Mouse (Mus musculus): Measurements from ENCODE around the gene Lrrc61. TPM values are rescaled to one million over a fixed set of nuclear protein-coding genes. Genes with fewer than 3 reads are reported as not detected.

Gene Lrrc61
- total RNA-seq, 1 experiment from 2014 or later, result 19.8 TPM

- no peak for ATAC-seq (ENCODE audit: extremely low read depth, insufficient number of reproducible peaks, low FRiP score, poor library complexity, severe bottlenecking)
Measured at GRCm38 (mm10) chr6:48545251-48545650, 9.3 kb upstream of the Lrrc61 start.

GRCm38 (mm10) chr6:48546271-48546670 lies 8.3 kb upstream of the Lrrc61 start:
- 0 out of 2 replicates have a peak, but pooled peaks have one; percentile 21 for ATAC-seq (ENCODE audit: extremely low read depth, insufficient number of reproducible peaks, low FRiP score, poor library complexity, severe bottlenecking)

GRCm38 (mm10) chr6:48546858-48547257 lies 7.7 kb upstream of the Lrrc61 start:
- no peak for ATAC-seq (ENCODE audit: extremely low read depth, insufficient number of reproducible peaks, low FRiP score, poor library complexity, severe bottlenecking)

DNA sequence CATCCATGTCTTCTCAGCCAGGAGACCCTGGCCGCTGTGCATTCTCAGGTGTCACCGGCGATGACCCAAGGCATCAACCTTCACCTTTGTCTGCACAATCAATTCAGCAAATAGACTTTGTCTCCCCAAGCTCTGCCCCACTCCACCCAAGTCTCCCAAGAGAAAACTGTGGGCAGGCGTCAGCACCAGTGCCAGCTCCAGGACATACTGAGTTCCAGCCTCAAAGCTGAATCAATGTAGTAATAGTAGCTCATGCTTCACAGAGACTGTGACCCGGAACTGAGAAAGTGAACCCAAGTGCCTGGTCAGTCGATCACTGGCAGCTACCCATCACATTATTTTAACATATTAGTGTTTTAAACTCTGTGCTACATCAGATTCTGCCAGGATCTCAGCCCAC lies 6.3 kb upstream of the Lrrc61 start:
- ATAC-seq (ENCODE audit: extremely low read depth, insufficient number of reproducible peaks, low FRiP score, poor library complexity, severe bottlenecking), result no peak

DNA sequence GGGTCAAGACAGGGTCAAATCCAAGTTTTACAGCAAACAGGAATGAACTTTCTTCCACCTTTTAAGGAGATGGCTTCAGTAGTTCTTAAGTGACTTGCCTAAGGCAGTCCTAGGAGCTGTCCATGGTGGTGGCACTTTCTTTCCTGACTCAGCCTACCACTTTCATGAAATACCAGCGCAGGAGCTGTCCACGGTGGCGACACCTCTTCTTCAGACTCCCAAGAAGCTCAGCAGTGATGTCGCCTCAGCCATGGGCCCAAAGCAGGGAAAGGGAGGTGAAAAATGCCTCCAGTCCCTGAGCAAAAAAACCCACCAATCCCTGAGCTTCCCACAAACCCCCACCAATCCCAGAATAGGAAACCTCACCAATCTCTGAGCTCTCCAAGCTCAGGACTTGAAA lies 1.7 kb upstream of the Lrrc61 start:
- no peak for ATAC-seq (ENCODE audit: extremely low read depth, insufficient number of reproducible peaks, low FRiP score, poor library complexity, severe bottlenecking)

DNA sequence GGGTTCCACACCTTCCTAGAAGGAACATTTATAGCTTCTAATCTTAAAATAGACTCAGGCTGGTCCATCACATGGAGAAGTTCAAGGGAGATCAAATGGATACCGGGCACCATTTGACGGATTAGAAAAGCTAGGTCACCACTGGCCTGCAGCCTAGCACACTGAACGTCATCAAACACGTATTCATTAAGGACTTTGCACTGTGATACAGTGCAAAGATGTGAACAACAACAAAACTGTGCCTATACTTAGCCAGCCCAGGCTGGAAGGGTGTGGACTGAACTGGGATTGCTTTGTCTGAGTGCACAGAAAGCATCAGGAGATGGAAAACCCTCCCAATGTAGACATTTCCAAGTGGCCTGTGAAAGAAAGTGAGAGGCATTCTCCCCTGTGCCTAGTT lies 777 bp upstream of the Lrrc61 start:
- no peak for ATAC-seq (ENCODE audit: extremely low read depth, insufficient number of reproducible peaks, low FRiP score, poor library complexity, severe bottlenecking)

DNA sequence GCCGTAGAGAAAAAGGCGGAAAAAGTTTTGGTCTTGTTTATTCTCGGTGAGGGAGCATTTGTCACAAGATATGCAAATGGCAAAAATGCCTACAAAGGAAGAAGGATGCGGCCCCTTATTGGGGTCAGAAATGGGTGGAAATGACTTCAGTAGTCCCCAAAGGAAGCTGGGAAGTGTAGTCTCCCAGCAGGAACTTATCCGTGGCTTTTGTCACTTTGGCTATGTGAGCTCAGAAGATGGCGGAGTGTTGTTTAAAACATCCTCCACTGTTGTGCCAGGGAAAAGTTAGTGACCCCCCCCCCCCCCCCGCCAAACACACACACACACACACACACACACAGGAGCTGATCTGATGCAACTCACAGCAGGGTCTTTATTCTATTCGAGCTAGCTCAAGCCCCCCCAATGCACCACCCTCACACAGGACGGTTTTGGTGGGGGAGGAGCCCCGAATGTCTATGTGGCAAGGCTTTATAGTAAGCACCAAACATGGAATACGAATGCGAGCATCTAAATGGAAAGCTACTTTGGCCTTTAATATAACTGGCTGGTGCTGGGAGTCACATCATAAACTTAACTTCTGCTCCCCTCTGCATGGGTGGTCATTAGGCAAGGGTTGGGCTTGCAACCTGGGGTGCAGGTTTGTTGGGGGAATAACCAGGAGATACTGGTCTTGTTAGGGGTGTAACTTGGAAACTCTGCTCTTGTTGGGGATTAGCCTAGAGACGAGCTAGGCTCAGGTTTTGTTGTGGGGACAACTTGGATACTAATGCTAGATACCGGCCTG lies 701 bp downstream of the Lrrc61 start:
- no peak for ATAC-seq (ENCODE audit: extremely low read depth, insufficient number of reproducible peaks, low FRiP score, poor library complexity, severe bottlenecking)

GRCm38 (mm10) chr6:48555956-48556355 lies 1.4 kb downstream of the Lrrc61 start:
- ATAC-seq (ENCODE audit: extremely low read depth, insufficient number of reproducible peaks, low FRiP score, poor library complexity, severe bottlenecking), result no peak

DNA sequence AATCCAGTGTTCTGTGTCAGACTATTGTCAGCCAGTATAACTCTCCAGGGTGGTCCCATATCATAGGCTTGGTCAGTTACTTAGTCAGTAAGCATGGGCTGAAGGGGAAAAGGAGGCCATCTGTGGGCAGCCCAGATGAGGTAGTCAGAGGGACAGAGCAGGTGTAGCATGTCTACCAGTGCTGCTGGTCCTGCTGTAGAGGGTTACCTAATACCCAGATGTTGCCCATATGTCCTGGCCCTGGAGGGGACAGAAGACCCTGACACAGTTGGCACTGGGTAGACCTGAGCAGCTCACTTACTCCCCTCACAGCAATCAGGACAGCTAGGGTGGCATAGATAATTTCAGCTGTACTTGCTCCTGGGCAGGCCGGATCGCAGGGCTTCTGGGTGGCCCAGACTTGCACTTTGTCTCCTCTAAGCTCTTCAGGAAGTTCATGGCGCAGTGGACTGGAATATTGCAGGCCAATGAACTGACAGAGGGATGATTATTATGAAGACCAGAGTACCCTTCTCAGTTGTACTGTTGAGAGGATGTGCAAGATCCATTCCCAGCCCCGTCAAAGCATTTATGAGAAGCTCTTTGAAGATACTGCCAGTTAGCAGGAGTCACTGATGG lies 11.2 kb downstream of the Lrrc61 start:
- ATAC-seq (ENCODE audit: extremely low read depth, insufficient number of reproducible peaks, low FRiP score, poor library complexity, severe bottlenecking), result no peak

DNA sequence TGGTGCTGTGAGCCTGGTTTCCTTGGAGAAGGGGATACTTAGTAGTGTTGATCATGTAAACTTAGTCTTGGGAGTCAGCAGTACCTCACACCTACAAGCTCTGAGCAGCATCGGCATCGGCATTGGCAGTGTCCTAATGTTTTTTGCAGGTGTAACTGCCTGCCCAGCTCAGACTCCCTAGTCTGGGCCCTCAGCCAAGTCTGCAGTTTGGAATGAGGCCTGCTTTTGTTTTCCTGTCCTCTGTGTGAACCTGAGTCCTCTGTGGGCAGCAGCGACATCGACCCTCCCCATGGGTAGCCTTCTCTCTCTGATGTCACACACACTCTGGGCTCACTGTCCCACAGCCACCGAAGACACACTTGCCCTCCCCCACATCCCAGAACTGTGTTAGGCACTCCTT lies 11.7 kb downstream of the Lrrc61 start:
- ATAC-seq (ENCODE audit: extremely low read depth, insufficient number of reproducible peaks, low FRiP score, poor library complexity, severe bottlenecking), result no peak

- no peak for ATAC-seq (ENCODE audit: extremely low read depth, insufficient number of reproducible peaks, low FRiP score, poor library complexity, severe bottlenecking)
Measured at GRCm38 (mm10) chr6:48568036-48568984, 13.7 kb downstream of the Lrrc61 start.

- no peak for ATAC-seq (ENCODE audit: extremely low read depth, insufficient number of reproducible peaks, low FRiP score, poor library complexity, severe bottlenecking)
Measured at GRCm38 (mm10) chr6:48569065-48569807, 14.6 kb downstream of the Lrrc61 start.

DNA sequence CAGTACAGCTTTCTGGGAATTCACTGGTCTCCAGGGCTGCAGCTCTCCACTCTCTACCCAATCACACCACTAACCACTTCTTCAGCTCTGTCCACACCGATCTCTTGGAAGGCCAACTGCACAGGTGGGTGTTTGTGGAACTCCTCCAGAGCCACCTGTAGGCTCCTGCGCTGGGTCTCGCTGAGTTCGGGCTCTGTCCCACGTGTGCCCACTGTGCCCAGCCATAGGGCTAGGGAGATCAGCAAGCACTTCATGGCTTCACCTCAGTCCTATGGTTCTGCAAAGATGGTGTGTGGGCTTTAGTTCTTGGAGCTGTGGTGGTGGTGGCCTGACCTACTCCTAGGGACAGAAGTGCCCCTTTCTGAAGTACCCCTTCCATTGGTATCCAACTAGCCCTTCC lies 17.4 kb downstream of the Lrrc61 start:
- ATAC-seq (ENCODE audit: extremely low read depth, insufficient number of reproducible peaks, low FRiP score, poor library complexity, severe bottlenecking), result no peak

GRCm38 (mm10) chr6:48572572-48573061 lies 18.0 kb downstream of the Lrrc61 start, which contains the start of gene Rarres2:
Rarres2 (minus strand) TSS chr6:48572789.
- ATAC-seq (ENCODE audit: extremely low read depth, insufficient number of reproducible peaks, low FRiP score, poor library complexity, severe bottlenecking), result no peak

DNA sequence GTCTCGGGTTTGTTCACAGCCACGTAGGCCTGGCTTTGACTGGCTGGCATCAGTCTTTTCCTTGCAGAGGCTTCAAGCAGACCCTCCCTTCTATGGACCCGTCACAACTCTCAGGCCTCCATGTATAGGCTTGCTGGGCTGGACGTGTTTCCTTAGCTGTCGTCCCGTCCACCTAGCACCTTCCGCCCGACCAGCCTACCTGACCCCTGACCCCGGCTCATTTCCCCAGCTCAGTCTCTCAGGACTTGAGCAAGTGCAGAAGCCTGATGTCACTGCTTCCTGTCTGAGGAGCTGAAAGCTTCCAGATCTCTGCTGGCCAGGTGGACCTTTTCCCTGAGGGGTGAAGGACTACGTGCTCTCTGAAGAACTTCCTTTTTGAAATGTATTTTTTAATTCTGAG lies 18.7 kb downstream of the Lrrc61 start:
- ATAC-seq (ENCODE audit: extremely low read depth, insufficient number of reproducible peaks, low FRiP score, poor library complexity, severe bottlenecking), result no peak

DNA sequence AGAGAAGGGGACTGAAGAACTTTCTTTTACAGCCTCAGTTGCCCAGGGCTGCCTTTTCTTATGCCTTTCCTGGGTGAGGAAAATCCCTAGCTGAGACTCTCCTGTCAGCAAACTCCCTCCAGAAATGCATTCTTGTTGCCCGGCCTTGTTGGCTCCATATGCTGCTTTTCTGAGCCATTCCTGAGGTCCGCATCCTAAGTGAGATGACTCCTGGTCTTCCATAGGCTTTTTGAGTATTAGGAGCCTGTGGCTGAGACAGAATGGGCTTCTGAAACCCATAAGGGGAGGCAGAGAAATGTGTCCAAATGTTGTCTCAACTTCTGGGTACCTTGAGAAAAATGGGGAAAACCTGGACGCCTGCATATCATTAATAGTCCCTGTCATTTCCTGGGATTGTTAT lies 19.4 kb downstream of the Lrrc61 start:
- no peak for ATAC-seq (ENCODE audit: extremely low read depth, insufficient number of reproducible peaks, low FRiP score, poor library complexity, severe bottlenecking)

DNA sequence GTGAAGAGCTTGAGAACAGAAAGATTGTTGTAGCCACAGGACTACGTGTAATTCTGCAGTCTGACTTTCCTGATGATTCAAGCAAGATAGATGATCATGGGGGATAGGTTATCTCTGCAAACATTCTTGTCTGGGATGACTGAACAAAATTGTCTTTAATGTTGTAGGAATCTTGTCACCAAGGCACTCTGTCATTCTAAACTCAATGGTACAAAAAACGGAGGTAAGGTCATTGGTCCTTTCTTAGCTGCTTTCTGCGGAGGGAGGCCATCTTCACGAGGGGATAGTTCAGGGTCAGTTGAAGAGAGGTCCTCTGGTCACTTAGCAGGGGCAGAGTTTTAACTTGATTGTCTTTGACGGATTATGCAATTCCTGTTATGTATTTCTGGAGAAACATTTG lies 24.1 kb downstream of the Lrrc61 start:
- ATAC-seq (ENCODE audit: extremely low read depth, insufficient number of reproducible peaks, low FRiP score, poor library complexity, severe bottlenecking), result no peak

DNA sequence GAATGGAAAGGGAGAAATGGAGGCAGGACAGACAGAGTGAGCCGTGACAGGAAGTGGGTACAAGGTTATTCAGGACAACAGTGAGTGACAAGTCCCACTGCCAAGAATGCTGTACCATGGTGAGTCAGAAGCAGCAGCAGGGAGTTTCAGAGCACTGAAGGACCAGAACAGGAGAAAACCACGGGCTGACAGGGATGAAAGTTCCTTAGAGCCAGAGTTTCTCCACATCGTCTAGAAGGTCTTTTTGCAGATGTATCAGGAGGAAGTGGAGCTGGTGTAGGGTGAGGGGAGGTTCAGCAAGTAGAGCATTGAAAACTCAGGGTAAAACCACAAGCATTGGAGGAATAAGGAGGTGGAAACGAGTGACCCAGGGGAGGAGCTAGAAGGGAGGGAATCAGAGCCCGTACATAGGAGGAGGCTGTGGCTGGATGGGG lies 24.6 kb downstream of the Lrrc61 start:
- ATAC-seq (ENCODE audit: extremely low read depth, insufficient number of reproducible peaks, low FRiP score, poor library complexity, severe bottlenecking), result no peak

DNA sequence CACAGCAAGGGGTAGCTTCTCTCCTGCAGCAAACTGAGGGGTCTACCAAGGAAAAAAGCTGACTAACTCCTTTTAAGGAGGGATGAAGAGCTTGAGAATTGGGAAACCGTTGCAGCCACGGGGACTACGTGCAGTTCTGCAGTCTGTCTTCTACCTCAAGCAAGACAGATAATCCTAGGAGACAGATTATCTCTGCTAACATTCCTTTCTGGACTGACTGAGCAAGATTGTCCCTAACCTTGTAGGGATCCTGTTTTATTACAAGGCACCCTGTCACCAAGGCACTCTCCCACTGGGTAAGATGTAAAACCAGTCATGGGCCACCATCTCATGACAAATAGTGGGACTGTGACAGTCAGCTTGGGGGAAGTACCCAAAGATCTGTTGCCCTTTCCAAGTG lies 26.7 kb downstream of the Lrrc61 start:
- ATAC-seq (ENCODE audit: extremely low read depth, insufficient number of reproducible peaks, low FRiP score, poor library complexity, severe bottlenecking), result no peak
